Mouse (Mus musculus): ENCODE measurements around the gene Aagab.

DNA sequence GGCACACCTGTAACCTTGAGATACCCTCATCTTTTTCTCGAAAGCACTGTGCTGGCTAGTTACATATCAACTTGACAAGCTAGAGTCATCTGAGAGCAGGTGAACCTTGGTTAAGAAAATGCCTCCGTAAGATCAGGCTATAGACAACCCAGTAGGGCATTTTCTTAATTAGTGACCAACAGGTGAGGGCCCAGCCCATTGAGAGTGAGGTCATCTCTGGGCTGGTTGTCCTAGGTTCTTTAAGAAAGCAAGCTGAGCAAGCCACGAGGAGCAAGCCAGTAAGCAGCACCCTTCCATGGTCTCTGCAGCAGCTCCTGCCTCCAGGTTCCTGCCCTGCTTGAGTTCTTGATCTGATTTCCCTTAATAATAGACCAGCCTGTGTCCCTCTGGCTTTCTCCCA is 58.2 kb downstream of the Aagab start:
- no peak for TF ChIP-seq CTCF (conservative IDR thresholded peaks at IDR 0.05; ENCODE audit: low read length)
- no peak for TF ChIP-seq NANOG (IDR thresholded peaks at IDR 0.05; ENCODE audit: borderline replicate concordance, low read length)
- TF ChIP-seq POU5F1 (IDR thresholded peaks at IDR 0.05; ENCODE audit: borderline replicate concordance, low read length) = no peak

Measured in E14TG2a.4 (cell line).